Mouse (Mus musculus) bone marrow, adult 2 months (tissue): ENCODE measurements around the gene A130010J15Rik.

Experiments
- CTCF ChIP-seq: fragments of 200-500 bp; IDR thresholded peaks from 2 replicates; pipeline ENCODE4 v1.5.1; 2011; ENCODE audit warnings: low read length, control low read depth; ENCODE audit not compliant: control insufficient read depth, insufficient read depth
- POLR2A ChIP-seq: fragments of 200-500 bp; IDR thresholded peaks from 2 replicates; pipeline ENCODE4 v1.6.1; 2011; ENCODE audit warnings: low read depth, mild to moderate bottlenecking, control low read depth, low read length, borderline replicate concordance; ENCODE audit not compliant: control insufficient read depth

DNA sequence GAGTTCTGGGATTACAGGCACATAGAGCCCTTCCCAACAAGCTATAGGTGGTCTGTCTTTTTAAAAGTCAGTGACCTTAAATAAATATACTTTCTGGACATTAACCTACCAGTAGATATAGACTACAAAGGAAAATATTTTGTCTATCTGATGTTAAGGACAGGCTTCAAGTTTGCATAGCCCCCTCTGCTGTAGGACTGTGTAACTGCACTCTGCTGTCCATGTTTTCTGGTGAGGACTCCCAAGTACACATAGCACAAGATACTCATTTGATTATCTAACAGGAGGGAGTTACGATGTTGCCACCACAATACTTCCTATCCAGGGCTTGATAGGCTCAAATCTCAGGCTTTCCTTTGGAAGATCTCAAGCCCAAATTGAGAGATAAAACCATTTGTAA lies 34.1 kb upstream of the A130010J15Rik start:
- TF ChIP-seq POLR2A (no peak), CTCF (no peak)
